Mouse (Mus musculus): ENCODE data around the gene Gpr18. TPM values are rescaled to one million over a fixed set of nuclear protein-coding genes. Genes with fewer than 3 reads are reported as not detected.

Gene Gpr18
- not detected in 2 replicates for polyA plus RNA-seq (2015; fragmentation: Nextera tagmentation; extraction: Ambion mirVana)

DNA sequence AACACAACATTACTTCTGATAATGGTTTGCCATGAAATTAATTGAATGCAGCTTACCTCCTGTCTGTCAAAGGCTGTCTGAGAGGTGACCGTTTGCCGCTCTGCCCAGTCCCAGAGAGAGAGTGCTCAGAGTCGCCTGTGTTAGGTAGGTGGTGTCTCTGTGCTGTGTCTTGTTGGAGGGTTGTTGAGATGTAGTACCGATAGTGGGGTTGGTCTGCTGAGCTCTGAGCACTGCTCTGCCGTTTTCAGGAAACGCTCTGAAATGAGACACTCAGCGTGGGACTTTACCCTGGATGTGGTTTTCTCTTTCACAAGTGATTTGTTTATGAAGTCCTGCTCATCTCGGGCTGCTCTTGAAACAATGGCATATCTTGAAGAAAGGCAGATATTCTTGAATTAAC, at the start of gene Gpr18:
Gene Gpr18 (minus strand): TSS at position 161 of the 400 bp plus-strand sequence.
- H3K4me2 ChIP-seq (replicated peaks; ENCODE audit: low read depth, low read length), result no peak within 1 kb of the TSS
- peaks cover 7% of the 10 kb centered on the region for H3K4me1 ChIP-seq (ENCODE audit: insufficient read depth, low read length)
- H3K36me3 ChIP-seq (ENCODE audit: insufficient read depth, low read length), result peaks cover 18% of the 10 kb centered on the region
- no peak within 1 kb of the TSS for H3K4me3 ChIP-seq (ENCODE audit: low read length)
- no peaks in the 10 kb centered on the region for H3K27me3 ChIP-seq (ENCODE audit: insufficient read depth, low read length)
- no peak within 1 kb of the TSS for H3K27ac ChIP-seq (ENCODE audit: low read length)
- no peak for ATAC-seq (ENCODE audit: low FRiP score, low TSS enrichment)
- WGBS, result 76% methylated on average over 8 of the region's 8 CpGs
- H3K9me3 ChIP-seq (ENCODE audit: low read length), result no peaks in the 10 kb centered on the region
- H3K9ac ChIP-seq (replicated peaks; ENCODE audit: low read length), result no peak within 1 kb of the TSS

DNA sequence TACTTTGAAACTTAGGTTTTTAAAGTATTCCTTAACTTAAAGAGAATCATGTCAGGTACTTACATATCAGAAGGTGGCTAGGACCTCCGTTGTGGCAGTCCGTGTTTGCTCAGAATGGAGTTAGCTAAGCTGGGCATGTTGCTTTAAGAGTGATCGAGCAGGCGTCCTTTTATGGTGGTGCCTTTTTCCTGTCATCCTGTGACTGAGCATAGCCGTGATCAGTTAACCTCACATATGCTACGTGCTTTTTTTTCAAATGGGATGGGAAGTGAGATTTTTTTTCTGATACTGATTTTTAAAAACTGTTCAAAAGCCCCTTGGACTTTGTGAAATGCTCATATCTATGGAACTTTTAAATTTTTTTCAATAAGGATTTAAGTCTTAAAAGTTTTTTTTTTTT, 49.4 kb upstream of the Gpr18 start, which contains the start of gene Gpr183:
Gene Gpr183 (minus strand): TSS at position 206 of the 400 bp plus-strand sequence.
- peak within 1 kb of the TSS; percentile 26 for H3K4me3 ChIP-seq (ENCODE audit: low read length)
- H3K4me1 ChIP-seq (ENCODE audit: insufficient read depth, low read length), result peaks cover 25% of the 10 kb centered on the region
- H3K4me2 ChIP-seq (replicated peaks; ENCODE audit: low read depth, low read length), result 0 out of 2 replicates have a peak within 1 kb of the TSS, but pooled peaks have one; percentile 34
- no peaks in the 10 kb centered on the region for H3K27me3 ChIP-seq (ENCODE audit: insufficient read depth, low read length)
- peak within 1 kb of the TSS; percentile 45; the same call in 1 of the 2 replicates for H3K9ac ChIP-seq (replicated peaks; ENCODE audit: low read length)
- ATAC-seq (ENCODE audit: low FRiP score, low TSS enrichment), result no peak
- WGBS, result 29% methylated on average over 6 of the region's 6 CpGs
- H3K27ac ChIP-seq (ENCODE audit: low read length), result peak within 1 kb of the TSS; percentile 2; the same call in 1 of the 2 replicates
- H3K9me3 ChIP-seq (ENCODE audit: low read length), result no peaks in the 10 kb centered on the region
- no peaks in the 10 kb centered on the region for H3K36me3 ChIP-seq (ENCODE audit: insufficient read depth, low read length)

DNA sequence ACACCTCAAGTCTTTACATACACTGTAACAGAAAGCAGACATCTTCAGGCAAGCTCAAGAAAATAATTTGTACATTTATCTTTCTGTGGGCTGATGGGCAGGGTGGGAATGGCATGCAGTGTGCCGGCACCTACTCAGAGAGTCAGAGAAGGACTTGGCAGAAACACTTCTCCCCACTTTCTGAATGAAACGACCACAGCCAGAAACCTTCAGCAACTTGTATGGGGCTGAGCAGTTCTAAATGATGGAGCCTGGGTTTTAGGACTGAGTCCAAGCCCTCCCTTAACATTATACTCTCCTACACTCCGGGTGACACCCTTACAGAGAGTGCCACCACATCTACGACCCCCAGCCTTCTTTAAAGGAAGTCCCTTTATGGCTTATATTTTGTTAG, 48.4 kb upstream of the Gpr18 start:
- Histone ChIP-seq H3K4me2 (replicated peaks; ENCODE audit: low read depth, low read length) (peak overlapping the region; percentile 34; the same call in 1 of the 2 replicates), H3K4me1 (ENCODE audit: insufficient read depth, low read length) (peaks cover 25% of the 10 kb centered on the region), H3K27ac (ENCODE audit: low read length) (peak overlapping the region; percentile 2; the same call in 1 of the 2 replicates), H3K9ac (replicated peaks; ENCODE audit: low read length) (peak overlapping the region; percentile 45; the same call in 1 of the 2 replicates), H3K4me3 (ENCODE audit: low read length) (peak overlapping the region; percentile 26), H3K27me3 (ENCODE audit: insufficient read depth, low read length) (no peaks in the 10 kb centered on the region), H3K36me3 (ENCODE audit: insufficient read depth, low read length) (no peaks in the 10 kb centered on the region), H3K9me3 (ENCODE audit: low read length) (no peaks in the 10 kb centered on the region)
- ATAC-seq (ENCODE audit: low FRiP score, low TSS enrichment), result no peak
- WGBS, result 37% methylated on average over 4 of the region's 4 CpGs

DNA sequence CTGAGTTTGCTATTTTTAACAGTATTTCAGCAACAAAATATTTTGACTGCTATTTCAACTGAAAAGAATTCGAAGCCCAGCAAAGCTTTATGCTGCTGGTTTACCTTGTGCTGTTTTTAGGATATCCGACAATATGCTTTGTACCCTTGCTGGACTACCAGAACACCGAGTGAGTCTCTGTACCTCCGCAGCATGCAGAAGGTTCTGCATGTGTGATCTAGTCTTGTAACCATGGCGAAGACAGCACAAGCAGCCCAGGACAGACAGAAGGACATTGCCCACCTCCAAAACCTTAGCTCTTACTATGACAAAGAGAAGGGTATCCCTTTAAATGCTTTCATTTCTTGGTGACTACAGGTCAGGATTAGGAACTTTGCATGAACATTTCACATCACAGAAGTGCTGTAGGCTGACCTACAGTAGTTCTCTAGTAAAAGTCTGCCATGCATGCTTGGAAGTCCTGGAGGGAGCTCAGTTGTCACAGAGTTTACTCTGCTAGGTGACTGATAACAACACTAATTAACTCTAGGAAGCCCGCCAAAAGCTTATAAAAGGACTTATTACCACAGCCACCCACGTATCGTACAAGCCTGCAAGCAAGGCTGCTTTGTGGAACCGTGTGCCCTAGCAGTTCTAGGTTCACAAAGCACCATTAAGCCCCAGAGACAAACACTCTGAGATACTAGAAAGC, 47.8 kb upstream of the Gpr18 start:
- no peak; the same call in 1 of the 2 replicates for ATAC-seq (ENCODE audit: low FRiP score, low TSS enrichment)
- H3K27ac ChIP-seq (ENCODE audit: low read length), result peak overlapping the region; percentile 2; the same call in 1 of the 2 replicates
- H3K4me1 ChIP-seq (ENCODE audit: insufficient read depth, low read length), result peaks cover 29% of the 10 kb centered on the region
- WGBS, result 49% methylated on average over 9 of the region's 9 CpGs
- H3K9me3 ChIP-seq (ENCODE audit: low read length), result no peaks in the 10 kb centered on the region
- no peaks in the 10 kb centered on the region for H3K36me3 ChIP-seq (ENCODE audit: insufficient read depth, low read length)
- 0 out of 2 replicates have a peak overlapping the region, but pooled peaks have one; percentile 1 for H3K9ac ChIP-seq (replicated peaks; ENCODE audit: low read length)
- H3K4me2 ChIP-seq (replicated peaks; ENCODE audit: low read depth, low read length), result peak overlapping the region; percentile 34
- H3K4me3 ChIP-seq (ENCODE audit: low read length), result peak overlapping the region; percentile 26; the same call in 1 of the 2 replicates
- no peaks in the 10 kb centered on the region for H3K27me3 ChIP-seq (ENCODE audit: insufficient read depth, low read length)

DNA sequence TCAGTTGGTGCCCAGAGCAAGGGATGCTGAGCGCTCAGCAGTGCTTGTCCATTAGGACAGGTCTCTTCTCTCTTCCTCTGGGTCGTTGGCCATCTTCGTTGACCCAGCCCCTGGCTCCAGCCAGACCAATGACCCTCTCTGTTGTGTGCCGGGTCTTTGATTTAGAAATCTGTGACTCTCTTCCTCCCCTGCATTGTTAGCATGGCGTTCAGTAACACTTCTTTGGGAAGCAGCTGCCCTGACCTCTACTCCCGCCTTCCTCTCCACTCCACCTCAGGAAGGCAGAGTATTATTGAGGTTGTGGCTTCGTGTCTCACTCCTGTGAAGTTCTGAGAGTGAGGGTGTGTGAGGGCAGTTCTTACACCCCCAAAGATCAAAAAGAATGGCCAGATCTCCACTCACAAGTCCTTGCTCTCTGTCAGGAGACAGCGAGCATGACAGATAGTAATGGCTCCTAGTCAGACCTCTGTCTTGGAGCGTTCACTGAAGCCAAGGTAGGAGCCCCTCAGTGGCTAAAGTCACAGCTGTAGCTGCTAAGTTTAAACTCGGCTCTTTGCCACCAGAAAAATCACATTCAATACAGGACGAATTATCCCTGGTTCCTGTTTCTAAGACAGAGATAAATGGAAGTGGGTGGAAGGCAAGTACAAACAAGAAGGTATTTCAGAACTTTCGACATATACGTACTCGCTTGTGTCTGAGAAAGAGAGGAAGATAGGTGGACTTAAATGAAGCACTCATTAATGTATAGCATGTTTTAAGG, 46.7 kb upstream of the Gpr18 start:
- H3K9ac ChIP-seq (replicated peaks; ENCODE audit: low read length), result no peak overlapping the region
- peak overlapping the region; percentile 21 for H3K27ac ChIP-seq (ENCODE audit: low read length)
- H3K4me1 ChIP-seq (ENCODE audit: insufficient read depth, low read length), result peaks cover 29% of the 10 kb centered on the region
- no peak overlapping the region for H3K4me3 ChIP-seq (ENCODE audit: low read length)
- H3K9me3 ChIP-seq (ENCODE audit: low read length), result no peaks in the 10 kb centered on the region
- 45% methylated on average over 14 of the region's 14 CpGs for WGBS
- no peaks in the 10 kb centered on the region for H3K36me3 ChIP-seq (ENCODE audit: insufficient read depth, low read length)
- H3K4me2 ChIP-seq (replicated peaks; ENCODE audit: low read depth, low read length), result no peak overlapping the region
- H3K27me3 ChIP-seq (ENCODE audit: insufficient read depth, low read length), result no peaks in the 10 kb centered on the region
- ATAC-seq (ENCODE audit: low FRiP score, low TSS enrichment), result peak; percentile 35; the same call in 1 of the 2 replicates

GRCm38 (mm10) chr14:121961496-121962127, 46.0 kb upstream of the Gpr18 start:
- H3K9ac ChIP-seq (replicated peaks; ENCODE audit: low read length), result no peak overlapping the region
- 0 out of 2 replicates have a peak, but pooled peaks have one; percentile 7 for ATAC-seq (ENCODE audit: low FRiP score, low TSS enrichment)
- no peaks in the 10 kb centered on the region for H3K9me3 ChIP-seq (ENCODE audit: low read length)
- WGBS, result 54% methylated on average over 12 of the region's 12 CpGs
- no peak overlapping the region for H3K4me2 ChIP-seq (replicated peaks; ENCODE audit: low read depth, low read length)
- peaks cover 29% of the 10 kb centered on the region for H3K4me1 ChIP-seq (ENCODE audit: insufficient read depth, low read length)
- no peaks in the 10 kb centered on the region for H3K36me3 ChIP-seq (ENCODE audit: insufficient read depth, low read length)
- no peaks in the 10 kb centered on the region for H3K27me3 ChIP-seq (ENCODE audit: insufficient read depth, low read length)
- peak overlapping the region; percentile 14 for H3K27ac ChIP-seq (ENCODE audit: low read length)
- H3K4me3 ChIP-seq (ENCODE audit: low read length), result no peak overlapping the region

DNA sequence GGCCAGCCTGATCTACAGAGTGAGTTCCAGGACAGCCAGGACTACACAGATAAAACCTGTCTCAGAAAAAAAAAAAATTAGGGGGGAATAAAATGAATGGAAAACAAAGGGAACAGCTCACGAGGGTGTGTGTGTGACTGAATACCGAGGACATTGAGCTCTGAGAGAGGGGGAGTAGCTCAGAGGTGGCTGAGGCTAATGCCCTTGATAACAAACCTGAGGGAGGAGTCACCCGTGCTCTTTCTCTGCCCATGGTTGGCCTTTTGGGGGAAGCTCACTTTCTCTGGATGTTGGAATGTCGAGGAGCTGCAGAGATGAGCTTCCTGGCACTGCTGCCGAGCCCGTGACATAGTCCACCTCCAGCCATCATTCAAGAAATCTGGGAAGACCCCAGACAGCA, 45.4 kb upstream of the Gpr18 start:
- H3K27ac ChIP-seq (ENCODE audit: low read length), result no peak overlapping the region
- H3K27me3 ChIP-seq (ENCODE audit: insufficient read depth, low read length), result no peaks in the 10 kb centered on the region
- H3K4me1 ChIP-seq (ENCODE audit: insufficient read depth, low read length), result peaks cover 29% of the 10 kb centered on the region
- no peak overlapping the region for H3K4me3 ChIP-seq (ENCODE audit: low read length)
- 34% methylated on average over 6 of the region's 6 CpGs for WGBS
- no peak overlapping the region for H3K4me2 ChIP-seq (replicated peaks; ENCODE audit: low read depth, low read length)
- H3K36me3 ChIP-seq (ENCODE audit: insufficient read depth, low read length), result no peaks in the 10 kb centered on the region
- no peak overlapping the region for H3K9ac ChIP-seq (replicated peaks; ENCODE audit: low read length)
- no peaks in the 10 kb centered on the region for H3K9me3 ChIP-seq (ENCODE audit: low read length)
- no peak for ATAC-seq (ENCODE audit: low FRiP score, low TSS enrichment)

DNA sequence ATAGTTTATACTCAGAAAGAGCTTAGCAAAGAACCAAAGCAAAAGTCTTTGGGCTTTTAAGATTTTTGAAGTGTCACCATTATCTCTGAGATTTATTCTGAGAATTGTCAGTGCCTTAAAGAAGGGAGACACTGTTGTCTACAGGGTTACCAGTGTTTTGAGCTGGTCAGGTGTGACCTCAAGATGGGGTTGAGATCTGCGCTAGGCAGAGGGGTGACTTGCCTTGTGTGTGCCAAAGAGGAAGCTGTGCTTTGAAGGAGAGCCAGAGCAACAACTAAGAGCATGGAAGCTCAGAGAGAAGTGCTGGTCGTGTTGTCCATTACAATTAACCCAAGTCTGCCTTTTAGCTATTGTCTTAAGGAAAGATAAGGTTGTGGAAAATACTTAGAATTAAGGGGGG, 45.0 kb upstream of the Gpr18 start:
- Histone ChIP-seq H3K9ac (replicated peaks; ENCODE audit: low read length) (no peak overlapping the region), H3K4me3 (ENCODE audit: low read length) (no peak overlapping the region), H3K36me3 (ENCODE audit: insufficient read depth, low read length) (no peaks in the 10 kb centered on the region), H3K4me1 (ENCODE audit: insufficient read depth, low read length) (peaks cover 29% of the 10 kb centered on the region), H3K4me2 (replicated peaks; ENCODE audit: low read depth, low read length) (no peak overlapping the region), H3K27ac (ENCODE audit: low read length) (no peak overlapping the region), H3K27me3 (ENCODE audit: insufficient read depth, low read length) (no peaks in the 10 kb centered on the region), H3K9me3 (ENCODE audit: low read length) (no peaks in the 10 kb centered on the region)
- no peak for ATAC-seq (ENCODE audit: low FRiP score, low TSS enrichment)
- 76% methylated on average over 2 of the region's 2 CpGs for WGBS

GRCm38 (mm10) chr14:121960031-121960430, 44.5 kb upstream of the Gpr18 start:
- Histone ChIP-seq H3K9ac (replicated peaks; ENCODE audit: low read length) (no peak overlapping the region), H3K36me3 (ENCODE audit: insufficient read depth, low read length) (no peaks in the 10 kb centered on the region), H3K9me3 (ENCODE audit: low read length) (no peaks in the 10 kb centered on the region), H3K4me1 (ENCODE audit: insufficient read depth, low read length) (peaks cover 29% of the 10 kb centered on the region), H3K4me2 (replicated peaks; ENCODE audit: low read depth, low read length) (no peak overlapping the region), H3K27ac (ENCODE audit: low read length) (no peak overlapping the region), H3K27me3 (ENCODE audit: insufficient read depth, low read length) (no peaks in the 10 kb centered on the region), H3K4me3 (ENCODE audit: low read length) (no peak overlapping the region)
- ATAC-seq (ENCODE audit: low FRiP score, low TSS enrichment), result no peak
- WGBS, result 83% methylated on average over 4 of the region's 4 CpGs
